Mouse (Mus musculus) retina, postnatal 7 days (tissue): ENCODE results near the gene Jmjd1c.
A peak's percentile ranks its signal among the peaks of the same experiment; 100 is the strongest.

ENCODE experiments used
- DNase-seq: peaks from one replicate; pipeline ENCODE4 v3.0.0-alpha.2; 2012; ENCODE audit warnings: low read depth, low spot score

Gene Jmjd1c

DNA sequence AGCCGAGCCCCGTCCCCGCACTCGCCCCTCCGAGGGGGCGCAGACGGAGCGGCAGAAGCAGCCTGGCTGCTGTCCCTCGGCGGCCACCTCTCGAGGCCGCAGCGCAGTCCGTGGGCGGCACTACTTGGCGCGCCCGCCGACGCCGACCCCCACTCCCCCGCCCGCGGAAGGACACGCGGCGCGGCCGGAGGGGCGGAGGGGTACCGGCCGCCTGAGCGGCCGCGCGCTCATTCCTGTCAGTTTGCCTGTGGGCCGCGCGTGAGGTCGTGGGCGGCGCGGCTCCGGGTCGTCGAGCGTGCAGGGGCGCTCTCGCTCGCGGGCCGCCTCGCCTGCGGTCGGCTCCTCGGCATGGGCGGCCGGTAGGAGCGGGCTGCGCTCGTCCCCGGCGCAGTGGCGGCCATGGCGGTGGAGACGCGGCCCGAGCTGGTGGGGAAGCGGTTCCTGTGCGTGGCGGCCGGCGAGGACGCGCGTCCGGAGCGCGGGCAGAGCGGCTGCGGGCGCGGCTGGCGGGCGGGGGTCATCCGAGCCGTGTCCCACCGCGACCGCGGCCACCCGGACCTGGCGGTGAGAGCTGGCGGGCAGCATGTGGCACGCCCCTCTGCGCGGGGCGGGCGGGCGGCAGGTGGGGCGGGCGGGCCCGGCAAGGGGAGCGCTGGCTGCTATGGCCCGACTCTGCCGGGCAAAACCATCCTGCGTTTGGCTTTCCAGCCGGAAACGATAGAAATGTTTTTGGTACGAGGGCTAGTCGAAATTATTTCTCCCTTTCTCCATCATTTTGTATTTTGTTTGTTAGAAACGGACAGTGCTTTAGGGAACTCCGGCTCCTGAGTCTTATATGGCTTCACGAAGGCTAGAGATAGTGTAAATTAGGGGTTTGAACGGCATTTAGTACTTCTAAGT is 31.2 kb downstream of the Jmjd1c start:
- DNase-seq: peak; percentile 64

DNA sequence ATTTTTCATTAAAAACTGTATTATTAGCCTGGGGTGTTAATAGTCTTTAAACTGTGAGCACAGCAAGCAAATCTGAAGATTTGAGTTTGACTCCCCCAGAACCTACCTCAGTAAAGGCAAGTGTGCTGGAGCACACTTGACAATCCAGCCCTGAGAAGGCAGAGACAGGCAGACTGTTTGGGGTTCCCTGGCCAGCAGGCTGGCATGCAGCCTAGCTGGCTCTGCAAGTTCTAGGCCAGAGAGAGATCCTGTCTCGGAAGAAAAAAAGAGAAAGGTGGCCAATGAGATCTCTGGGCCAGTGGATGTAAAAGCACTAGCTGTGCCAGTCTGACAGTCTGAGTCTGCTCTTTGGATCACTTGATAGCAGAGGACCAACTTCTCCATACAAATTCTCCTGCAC is 33.6 kb downstream of the Jmjd1c start:
- no peak for DNase-seq

DNA sequence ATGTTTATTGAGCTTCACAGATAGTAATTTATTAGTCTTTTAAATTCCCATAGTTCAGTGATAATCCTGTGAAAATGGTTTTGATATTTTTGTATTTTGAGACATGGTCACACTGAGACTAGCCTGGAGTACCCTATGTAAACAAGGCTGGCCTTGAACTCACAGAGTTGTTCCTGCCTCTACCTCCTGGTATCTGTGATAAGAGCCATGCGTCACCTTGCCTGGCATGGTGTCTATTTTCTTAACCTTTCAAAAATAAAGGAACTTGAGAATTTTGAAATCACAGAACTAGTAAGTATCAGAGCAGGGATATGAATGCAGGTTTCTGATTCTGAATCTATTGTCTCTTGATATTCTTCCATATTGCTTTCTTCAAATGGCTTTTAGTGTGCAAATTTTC is 35.8 kb downstream of the Jmjd1c start:
- DNase-seq: no peak

GRCm38 (mm10) chr10:67134322-67134721 is 38.4 kb downstream of the Jmjd1c start:
- DNase-seq: no peak

DNA sequence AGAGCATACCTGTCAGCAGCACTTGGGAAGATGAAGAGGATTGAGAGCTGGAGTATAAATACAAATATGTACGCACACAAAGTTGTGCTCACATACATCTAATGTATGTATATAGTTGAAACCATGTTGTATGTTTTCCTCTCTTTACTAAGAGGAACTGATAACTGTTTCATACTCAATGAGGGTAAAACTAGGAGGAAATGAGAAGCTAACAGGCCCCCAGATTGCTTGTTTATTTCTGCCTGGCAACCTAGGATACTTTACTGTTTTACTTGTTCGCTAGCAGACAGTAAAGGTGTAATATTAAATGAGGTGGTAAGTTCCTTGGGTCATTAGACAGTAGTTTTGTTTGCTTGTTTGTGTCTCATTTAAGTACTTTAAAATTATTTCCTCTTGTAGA is 41.5 kb downstream of the Jmjd1c start:
- DNase-seq: no peak

GRCm38 (mm10) chr10:67143661-67144060 is 47.7 kb downstream of the Jmjd1c start:
- no peak for DNase-seq

- DNase-seq: no peak
Measured at GRCm38 (mm10) chr10:67144269-67144668, 48.3 kb downstream of the Jmjd1c start.

DNA sequence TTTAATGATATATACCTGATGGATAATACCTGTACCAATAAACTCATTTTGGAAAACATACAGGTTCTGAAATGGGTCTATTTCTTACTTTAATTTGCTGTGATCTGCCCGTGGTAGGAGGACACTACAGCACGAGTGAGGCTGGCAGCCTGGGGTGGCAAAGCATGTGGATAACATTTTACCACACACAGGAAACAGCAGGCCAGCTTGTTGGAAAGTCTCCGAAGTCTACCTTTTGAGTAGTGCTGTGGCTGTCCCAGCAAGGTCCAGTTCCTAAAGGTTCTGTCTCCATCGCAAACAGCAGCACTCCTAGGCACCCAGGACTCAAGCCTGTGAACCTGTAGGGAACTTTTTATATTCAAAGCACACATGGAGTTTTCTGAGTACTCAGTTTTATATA is 49.7 kb downstream of the Jmjd1c start:
- no peak for DNase-seq

DNA sequence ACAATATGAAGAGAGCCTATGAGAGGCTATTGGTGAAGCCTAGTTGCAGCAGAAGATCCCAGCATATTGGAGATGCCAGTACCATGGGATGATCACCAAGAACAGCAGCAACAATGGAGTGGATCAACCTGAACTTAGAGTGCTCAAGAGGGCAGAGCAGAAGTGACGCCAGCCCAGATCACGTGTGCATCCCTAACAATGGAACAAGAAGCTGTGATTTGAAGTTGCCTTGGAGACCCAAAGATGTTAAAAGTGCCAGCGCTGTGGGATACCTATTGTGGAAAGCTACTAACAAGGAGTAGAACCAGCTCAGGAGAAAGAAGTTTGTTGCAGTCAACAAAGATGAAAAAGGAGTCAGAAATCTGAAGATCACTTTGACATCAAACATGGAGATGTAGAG is 55.8 kb downstream of the Jmjd1c start:
- no peak for DNase-seq

GRCm38 (mm10) chr10:67154647-67155046 is 58.7 kb downstream of the Jmjd1c start:
- DNase-seq: no peak

- DNase-seq: no peak
Measured at GRCm38 (mm10) chr10:67174049-67174448, 78.1 kb downstream of the Jmjd1c start.

GRCm38 (mm10) chr10:67176031-67176430 is 80.1 kb downstream of the Jmjd1c start:
- no peak for DNase-seq

GRCm38 (mm10) chr10:67176932-67177331 is 81.0 kb downstream of the Jmjd1c start:
- no peak for DNase-seq

DNA sequence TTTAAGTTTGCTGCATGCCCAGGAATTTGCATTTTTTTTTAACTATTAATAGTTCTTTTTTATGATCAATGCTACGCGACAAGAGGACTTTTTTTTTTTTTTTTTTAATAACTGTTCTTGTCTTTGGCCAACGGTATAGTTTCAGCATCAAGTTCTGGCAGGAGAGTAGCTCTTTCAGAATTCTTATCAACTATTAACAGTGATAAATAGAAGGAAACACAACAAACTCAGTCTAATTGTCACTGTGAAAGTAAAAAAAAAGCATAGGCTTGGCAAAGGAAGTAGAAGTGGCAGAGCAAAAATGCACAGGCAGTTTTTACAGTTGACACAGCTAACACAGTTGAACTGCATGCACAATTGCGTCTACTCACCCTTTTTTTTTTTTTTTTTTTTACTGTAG is 81.5 kb downstream of the Jmjd1c start:
- DNase-seq: no peak

GRCm38 (mm10) chr10:67180021-67180420 is 84.1 kb downstream of the Jmjd1c start:
- no peak for DNase-seq

DNA sequence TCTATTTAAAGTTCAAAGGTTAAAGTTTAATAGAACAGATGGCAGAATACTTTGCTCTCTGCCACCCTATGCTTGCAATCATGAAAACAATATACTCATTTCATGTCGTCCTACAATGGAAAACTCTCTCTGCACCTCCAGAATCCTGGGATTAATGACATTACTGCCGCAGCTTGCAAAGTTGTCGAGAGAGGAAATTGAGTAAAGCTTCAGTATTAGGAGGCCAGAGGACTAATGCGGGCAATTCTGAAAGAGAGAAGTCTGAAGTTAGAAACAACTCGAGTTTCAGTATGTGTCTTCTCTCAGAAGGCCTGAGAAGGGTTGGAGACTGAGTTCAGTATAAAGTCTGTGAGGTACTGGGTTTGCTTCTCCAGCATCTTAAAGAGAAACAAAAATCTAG is 84.9 kb downstream of the Jmjd1c start:
- DNase-seq: no peak

DNA sequence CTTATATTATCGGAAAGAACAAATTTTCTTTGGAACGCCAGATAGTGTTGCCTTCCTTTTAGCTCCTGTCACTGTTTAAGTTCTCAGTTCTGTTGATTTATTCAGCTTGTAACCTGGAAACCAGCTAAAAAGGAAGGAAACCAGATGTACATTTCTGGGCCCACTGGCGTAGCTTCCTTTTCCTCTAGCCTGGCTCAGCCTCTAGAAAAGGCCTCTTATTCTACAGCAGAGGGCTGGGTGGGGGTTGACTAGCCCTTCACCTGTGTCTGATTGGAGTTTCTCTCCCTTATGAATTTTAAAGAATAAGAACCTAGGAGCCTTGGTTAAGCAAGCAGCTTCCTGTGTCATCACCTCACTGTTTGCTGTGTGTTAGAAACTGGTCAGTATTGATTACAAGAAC is 86.7 kb downstream of the Jmjd1c start:
- no peak for DNase-seq

GRCm38 (mm10) chr10:67183086-67183485 is 87.2 kb downstream of the Jmjd1c start:
- no peak for DNase-seq

DNA sequence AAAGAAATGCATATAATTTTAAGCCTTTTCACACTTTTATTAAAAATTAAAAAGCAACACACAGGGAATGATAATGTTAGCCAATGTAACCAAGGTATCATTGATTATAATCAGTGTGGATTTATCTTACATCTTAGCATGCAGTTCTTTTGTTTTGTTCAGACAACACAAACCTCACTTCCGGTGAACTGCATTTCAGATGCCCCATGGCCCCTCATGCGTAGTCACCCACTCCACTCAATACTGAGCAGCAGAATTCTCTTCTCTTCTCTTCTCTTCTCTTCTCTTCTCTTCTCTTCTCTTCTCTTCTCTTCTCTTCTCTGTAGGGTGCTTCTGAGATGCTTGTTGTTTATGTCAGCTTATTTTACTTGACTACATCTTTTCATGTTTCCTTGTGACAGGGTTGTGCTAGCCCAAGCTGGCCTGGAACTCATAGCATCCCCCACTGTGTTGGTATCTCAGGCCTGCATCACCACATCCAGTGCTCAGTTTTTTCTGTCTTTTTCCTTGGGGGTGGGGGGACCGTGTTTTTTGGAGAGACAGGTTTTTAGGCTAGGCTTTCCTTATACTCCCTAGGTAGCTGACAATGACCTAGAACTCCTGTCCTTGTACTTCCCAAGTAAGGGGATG is 88.6 kb downstream of the Jmjd1c start:
- no peak for DNase-seq

GRCm38 (mm10) chr10:67185491-67186081 is 89.7 kb downstream of the Jmjd1c start:
- DNase-seq: peak; percentile 64

GRCm38 (mm10) chr10:67186489-67186888 is 90.6 kb downstream of the Jmjd1c start:
- DNase-seq: no peak

DNA sequence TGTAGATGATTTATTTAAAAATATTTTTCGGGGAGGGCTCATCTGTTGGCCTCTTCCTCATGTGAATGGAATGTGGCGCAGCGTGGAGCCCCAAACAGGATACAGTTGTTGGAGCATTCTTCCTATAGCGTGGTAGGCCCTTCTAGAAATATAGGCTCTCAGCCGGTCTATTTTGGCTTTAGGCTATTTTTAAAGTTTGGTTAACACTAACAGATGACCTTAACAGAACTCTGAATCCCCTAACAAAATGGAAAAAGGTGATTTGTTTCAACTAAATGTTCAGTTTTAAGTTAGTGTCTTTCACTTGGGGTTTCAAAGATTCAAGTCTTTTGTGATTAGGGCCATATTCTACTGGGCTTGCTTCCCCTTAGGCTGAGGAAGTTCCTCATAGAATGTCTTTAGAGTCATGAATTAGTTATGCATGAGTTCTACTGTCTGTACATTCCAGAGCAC is 91.1 kb downstream of the Jmjd1c start:
- no peak for DNase-seq

DNA sequence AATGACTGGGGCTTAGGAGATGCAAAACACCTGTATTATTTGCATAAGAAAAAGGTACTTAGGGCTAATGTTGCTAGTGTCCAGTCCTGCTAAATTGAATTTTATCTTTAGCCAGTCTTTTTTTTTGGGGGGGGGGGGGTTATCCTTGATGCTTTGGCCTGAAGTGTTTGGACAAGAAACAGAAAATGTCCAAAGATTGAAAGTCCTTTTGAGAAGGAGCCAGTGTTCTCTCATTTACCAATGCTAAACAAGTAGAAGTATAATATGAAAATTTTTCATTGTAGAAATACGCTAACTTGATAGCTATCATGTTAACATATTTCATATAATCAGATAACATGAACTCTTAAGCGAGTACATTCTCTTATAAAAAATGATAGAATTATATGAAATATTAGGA is 92.0 kb downstream of the Jmjd1c start:
- DNase-seq: no peak
